Mouse (Mus musculus): ENCODE results near the gene Cc2d2a. TPM values are rescaled to one million over a fixed set of nuclear protein-coding genes. Genes with fewer than 3 reads are reported as not detected.
A peak's percentile ranks its signal among the peaks of the same experiment; 100 is the strongest.

The Cc2d2a gene
- polyA plus RNA-seq (2015; fragmentation: Nextera tagmentation; extraction: Ambion mirVana): 9.8 and 10.2 TPM in 2 replicates

DNA sequence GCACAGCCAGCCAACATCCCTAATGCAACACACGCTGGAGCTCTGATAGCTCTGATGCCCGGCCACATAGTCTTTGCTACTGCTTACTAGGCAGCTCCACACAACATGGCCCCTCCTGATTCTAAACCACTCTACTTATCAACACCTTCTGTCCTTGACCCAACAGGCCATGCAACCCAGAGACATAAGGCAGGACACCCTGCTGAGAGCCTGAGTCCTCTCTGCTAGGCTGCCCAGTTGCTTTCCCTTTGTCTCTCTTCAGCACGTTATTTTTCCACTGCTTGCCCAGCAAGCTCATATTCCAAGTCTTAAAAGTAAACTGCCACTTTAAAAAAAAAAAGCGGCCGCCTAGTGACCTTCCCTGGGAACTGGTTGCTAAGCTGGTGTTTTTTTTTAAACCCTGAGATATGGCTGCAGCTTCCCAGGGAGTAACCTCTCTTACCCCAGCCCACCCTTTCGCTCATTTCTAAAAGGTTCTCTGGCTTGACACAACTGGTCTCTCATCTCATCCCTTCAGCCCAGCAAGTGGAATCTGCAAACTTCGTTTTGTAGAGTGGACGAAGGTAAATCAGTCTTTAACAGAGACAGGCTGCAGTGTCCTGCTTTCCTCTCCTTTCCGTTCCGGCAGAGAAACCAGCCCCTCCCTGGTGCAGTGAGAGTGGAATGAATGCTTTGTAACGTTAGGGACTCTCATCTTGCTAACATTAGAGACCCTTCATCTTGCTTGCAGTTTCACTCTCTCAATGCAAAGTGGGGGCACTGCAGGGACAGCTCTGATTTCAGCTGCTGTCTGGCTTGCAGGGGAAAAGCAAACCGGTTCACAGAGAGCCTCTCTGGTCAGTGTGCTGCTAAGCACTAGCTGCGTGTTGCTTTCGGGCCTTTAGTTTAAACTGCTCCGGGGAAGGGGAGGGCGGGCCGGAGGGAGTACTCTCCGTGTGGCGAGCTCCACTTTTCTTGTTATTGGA is at the start of gene Cc2d2a:
Gene Cc2d2a (plus strand): TSS at position 350 of the 965 bp plus-strand sequence.
- H3K9me3 ChIP-seq: no peaks in the 10 kb centered on the region
- ATAC-seq: peak; percentile 84
- WGBS: 4% methylated on average over 19 of the region's 19 CpGs

DNA sequence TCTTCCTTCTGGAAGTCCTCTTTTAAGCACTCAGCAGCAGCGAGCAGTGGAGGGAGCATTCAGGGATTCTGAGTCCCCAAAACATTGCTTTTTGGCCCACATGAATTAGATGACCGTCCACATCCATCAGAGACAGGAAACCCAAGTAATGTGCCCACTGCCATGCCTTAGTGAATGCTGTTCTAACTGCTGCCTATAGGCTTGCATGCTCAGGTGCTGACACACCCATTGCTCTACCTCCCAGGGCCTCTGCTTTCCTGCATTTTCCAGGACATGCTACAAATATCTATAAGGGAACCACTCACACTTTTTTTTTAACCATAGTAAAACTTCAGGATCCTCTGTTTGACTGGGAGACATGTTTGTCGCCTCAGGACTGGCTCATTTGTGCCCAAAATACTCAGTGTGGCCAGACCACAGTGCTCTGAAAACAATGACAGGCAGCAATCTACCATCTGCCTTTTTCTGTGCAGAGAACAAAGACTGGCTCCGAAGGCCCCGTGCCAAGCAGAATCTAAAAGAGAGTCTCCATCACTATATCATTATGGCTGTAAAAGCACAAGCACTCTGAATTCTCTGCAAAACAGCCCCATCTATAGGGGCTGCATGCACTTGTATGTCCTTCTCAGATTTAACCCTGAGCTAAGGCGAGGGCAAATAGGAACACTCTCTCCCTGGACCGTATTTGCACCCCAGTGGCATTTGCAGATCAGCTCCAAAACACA is 40.4 kb upstream of the Cc2d2a start:
- Histone ChIP-seq H3K9me3 (no peaks in the 10 kb centered on the region), H3K27ac (0 out of 2 replicates have a peak overlapping the region, but pooled peaks have one; percentile 1), H3K9ac (replicated peaks) (no peak overlapping the region)

More for the DNA sequence above, at the start of gene Cc2d2a:
- Histone ChIP-seq H3K9ac (replicated peaks) (peak within 1 kb of the TSS; percentile 63), H3K27me3 (no peaks in the 10 kb centered on the region), H3K36me3 (no peaks in the 10 kb centered on the region), H3K4me2 (replicated peaks) (peak within 1 kb of the TSS; percentile 62), H3K27ac (peak within 1 kb of the TSS; percentile 90), H3K4me3 (replicated peaks) (peak within 1 kb of the TSS; percentile 45), H3K4me1 (replicated peaks) (peaks cover 39% of the 10 kb centered on the region)

DNA sequence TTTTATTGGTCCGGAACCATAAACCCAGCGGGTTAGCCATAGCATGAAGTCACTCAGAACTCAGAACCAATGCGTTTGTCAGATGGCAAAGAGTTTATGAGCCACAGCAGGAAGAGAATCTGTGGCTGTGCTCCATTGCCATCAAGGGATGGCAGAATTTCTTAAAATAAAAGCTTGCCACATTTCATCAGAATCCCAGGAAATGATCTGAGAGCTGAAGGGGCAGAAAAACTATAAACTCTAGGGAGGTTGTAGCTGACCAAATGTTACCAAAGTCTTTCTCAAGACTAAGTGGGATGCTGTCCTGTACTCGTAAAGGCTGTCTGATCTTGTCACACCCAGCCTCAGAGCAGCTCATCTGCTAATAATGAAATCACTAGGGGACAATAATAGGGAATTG is 36.7 kb upstream of the Cc2d2a start:
- Histone ChIP-seq H3K4me3 (replicated peaks) (no peak overlapping the region), H3K9ac (replicated peaks) (no peak overlapping the region), H3K36me3 (no peaks in the 10 kb centered on the region), H3K27me3 (no peaks in the 10 kb centered on the region), H3K4me1 (replicated peaks) (no peaks in the 10 kb centered on the region), H3K4me2 (replicated peaks) (no peak overlapping the region), H3K9me3 (no peaks in the 10 kb centered on the region), H3K27ac (no peak overlapping the region)
- no peak for ATAC-seq
- 89% methylated on average over 4 of the region's 4 CpGs for WGBS

More for the DNA sequence above, 40.4 kb upstream of the Cc2d2a start:
- peak; percentile 73 for ATAC-seq
- Histone ChIP-seq H3K36me3 (no peaks in the 10 kb centered on the region), H3K4me1 (replicated peaks) (no peaks in the 10 kb centered on the region), H3K27me3 (no peaks in the 10 kb centered on the region), H3K4me2 (replicated peaks) (no peak overlapping the region), H3K4me3 (replicated peaks) (no peak overlapping the region)
- 63% methylated on average over 7 of the region's 7 CpGs for WGBS

DNA sequence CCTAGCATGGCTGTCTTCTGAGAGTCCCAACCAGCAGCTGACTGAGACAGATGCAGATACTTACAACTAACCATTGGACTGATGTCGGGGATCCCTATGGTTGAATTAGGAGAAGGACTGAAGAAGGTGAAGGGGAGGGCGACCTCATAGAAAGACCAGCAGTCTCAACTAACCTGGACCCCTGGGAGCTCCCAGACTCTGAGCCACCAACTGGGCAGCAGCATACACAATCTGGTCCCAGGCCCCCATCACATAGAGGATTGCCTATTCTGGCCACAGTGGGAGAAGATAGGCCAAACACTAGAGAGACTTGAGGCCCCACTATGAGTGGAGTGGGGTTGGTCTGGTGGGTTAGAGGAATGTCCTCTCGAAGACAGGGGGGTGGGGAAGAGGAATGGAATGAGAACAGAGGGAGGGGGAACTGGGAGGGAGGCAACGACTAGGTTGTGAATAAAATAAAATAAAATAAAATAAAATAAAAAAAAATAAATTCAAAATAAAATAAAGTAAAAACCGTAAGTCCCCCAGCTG is 28.0 kb upstream of the Cc2d2a start:
- Histone ChIP-seq H3K27me3 (no peaks in the 10 kb centered on the region), H3K9me3 (no peaks in the 10 kb centered on the region), H3K9ac (replicated peaks) (no peak overlapping the region), H3K36me3 (no peaks in the 10 kb centered on the region), H3K4me2 (replicated peaks) (no peak overlapping the region), H3K27ac (no peak overlapping the region), H3K4me3 (replicated peaks) (no peak overlapping the region), H3K4me1 (replicated peaks) (no peaks in the 10 kb centered on the region)
- peak; percentile 55 for ATAC-seq
- WGBS: 81% methylated on average over 5 of the region's 5 CpGs

DNA sequence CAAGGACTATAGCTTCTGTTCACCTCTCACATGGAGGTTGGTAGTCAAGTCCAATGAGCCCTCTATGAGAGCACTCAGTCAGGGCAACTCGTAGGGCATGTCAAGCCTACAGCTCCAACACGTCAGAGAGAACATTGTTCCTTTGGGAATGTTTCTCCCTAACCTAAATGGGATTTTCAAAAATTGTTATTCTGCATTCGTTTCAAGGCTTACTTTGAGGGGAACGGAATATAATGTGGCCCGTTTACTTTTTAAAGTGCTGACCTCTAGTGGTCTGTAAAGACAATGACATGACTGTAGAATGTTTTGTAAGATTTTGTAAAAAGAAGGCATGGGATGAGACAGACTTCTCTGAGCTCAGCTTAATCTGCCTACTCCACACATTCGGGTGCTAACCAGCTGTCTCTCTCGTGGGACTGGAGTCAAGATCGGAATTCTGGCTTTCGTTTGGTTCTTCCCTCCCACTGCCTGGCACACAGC is 27.5 kb upstream of the Cc2d2a start:
- ATAC-seq: peak; percentile 83
- H3K27me3 ChIP-seq: no peaks in the 10 kb centered on the region
- 38% methylated on average over 9 of the region's 9 CpGs for WGBS

DNA sequence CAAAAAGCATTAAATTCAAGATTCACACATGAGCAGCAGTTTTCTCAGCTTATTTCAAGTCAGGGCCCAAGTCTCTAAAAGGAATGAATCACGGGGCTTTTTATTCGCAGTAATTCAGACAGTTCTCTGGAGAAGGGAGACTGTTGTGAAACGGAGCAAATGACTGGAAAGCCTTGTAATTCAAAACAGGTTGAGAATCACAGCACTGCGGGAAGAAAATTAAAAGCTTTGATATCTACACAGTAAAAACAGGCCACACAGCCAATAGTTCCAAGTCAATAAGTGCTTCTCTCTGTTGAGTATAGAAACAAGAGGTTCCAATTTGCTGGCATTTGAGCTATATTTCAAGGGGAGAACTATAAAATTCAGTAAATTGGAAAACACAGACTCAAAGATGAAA is 17.1 kb upstream of the Cc2d2a start:
- Histone ChIP-seq H3K4me3 (replicated peaks) (no peak overlapping the region), H3K36me3 (no peaks in the 10 kb centered on the region), H3K27me3 (no peaks in the 10 kb centered on the region), H3K9me3 (no peaks in the 10 kb centered on the region), H3K27ac (no peak overlapping the region), H3K9ac (replicated peaks) (no peak overlapping the region), H3K4me1 (replicated peaks) (no peaks in the 10 kb centered on the region), H3K4me2 (replicated peaks) (no peak overlapping the region)
- ATAC-seq: no peak
- WGBS: 57% methylated on average over 4 of the region's 4 CpGs

More for the DNA sequence above, 27.5 kb upstream of the Cc2d2a start:
- Histone ChIP-seq H3K9ac (replicated peaks) (no peak overlapping the region), H3K27ac (no peak overlapping the region), H3K4me2 (replicated peaks) (no peak overlapping the region), H3K4me1 (replicated peaks) (no peaks in the 10 kb centered on the region), H3K36me3 (no peaks in the 10 kb centered on the region), H3K4me3 (replicated peaks) (no peak overlapping the region), H3K9me3 (no peaks in the 10 kb centered on the region)

DNA sequence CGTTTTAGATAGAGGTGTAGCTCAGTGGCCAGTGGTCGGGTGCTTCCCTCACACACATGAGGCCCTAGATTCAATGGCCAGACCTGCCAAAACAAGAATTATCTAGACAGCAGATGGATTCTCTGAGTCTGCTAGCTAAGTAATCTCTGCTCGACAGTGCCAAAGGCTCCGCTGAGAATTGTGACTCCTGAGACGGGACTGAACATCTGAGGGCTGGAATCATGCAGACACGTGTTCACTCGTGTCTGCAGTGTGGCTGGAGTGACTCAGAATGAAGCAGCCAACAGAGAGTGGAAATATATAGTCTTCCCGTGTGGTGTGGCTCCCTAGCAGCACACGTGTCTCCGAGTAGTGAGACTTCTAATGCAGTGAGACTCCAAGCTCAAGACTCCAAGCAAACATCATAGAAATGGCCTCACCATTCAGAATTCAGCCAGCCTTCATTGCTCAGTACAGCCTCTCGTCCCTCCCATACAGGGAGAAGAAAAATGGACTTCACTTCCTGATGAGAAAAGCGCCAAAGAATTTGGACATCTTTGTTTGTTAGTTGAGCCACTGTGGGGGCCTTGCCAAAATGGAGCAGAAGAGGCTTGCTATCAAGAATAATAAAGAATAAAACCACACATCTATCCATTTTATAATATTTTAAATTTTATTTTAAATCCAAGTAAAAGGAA is 14.9 kb upstream of the Cc2d2a start:
- Histone ChIP-seq H3K4me2 (replicated peaks) (no peak overlapping the region), H3K27me3 (no peaks in the 10 kb centered on the region), H3K4me1 (replicated peaks) (no peaks in the 10 kb centered on the region), H3K27ac (no peak overlapping the region), H3K36me3 (no peaks in the 10 kb centered on the region), H3K9ac (replicated peaks) (no peak overlapping the region), H3K9me3 (no peaks in the 10 kb centered on the region), H3K4me3 (replicated peaks) (no peak overlapping the region)
- ATAC-seq: no peak
- whole genome bisulfite sequencing: 87% methylated on average over 12 of the region's 12 CpGs

DNA sequence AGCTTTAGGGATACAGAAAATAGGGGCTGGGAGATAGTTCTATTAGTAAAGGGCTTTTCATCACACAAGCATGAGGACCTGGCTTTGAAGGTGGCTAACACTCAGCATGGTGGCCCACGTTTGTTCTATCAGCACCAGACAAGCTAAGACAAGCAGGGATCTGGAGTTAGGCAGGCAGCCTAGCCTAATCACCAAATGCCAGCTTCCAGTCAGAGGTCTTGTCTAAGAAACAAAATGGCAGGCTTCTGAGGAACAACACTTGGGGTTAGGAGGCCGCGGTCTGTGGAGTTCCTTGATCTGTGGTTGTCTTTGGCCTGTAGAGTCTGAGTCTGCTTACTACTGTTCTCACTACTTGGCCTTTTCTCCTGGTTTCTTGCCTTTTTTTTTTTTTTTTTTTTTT is 648 bp upstream of the Cc2d2a start:
- Histone ChIP-seq H3K27me3 (no peaks in the 10 kb centered on the region), H3K9me3 (no peaks in the 10 kb centered on the region), H3K9ac (replicated peaks) (no peak overlapping the region; the same call in 1 of the 2 replicates), H3K4me2 (replicated peaks) (peak overlapping the region; percentile 62; the same call in 1 of the 2 replicates), H3K36me3 (no peaks in the 10 kb centered on the region), H3K27ac (peak overlapping the region; percentile 90), H3K4me3 (replicated peaks) (0 out of 2 replicates have a peak overlapping the region, but pooled peaks have one; percentile 45), H3K4me1 (replicated peaks) (peaks cover 39% of the 10 kb centered on the region)
- 92% methylated on average over 3 of the region's 3 CpGs for WGBS
- ATAC-seq: no peak

DNA sequence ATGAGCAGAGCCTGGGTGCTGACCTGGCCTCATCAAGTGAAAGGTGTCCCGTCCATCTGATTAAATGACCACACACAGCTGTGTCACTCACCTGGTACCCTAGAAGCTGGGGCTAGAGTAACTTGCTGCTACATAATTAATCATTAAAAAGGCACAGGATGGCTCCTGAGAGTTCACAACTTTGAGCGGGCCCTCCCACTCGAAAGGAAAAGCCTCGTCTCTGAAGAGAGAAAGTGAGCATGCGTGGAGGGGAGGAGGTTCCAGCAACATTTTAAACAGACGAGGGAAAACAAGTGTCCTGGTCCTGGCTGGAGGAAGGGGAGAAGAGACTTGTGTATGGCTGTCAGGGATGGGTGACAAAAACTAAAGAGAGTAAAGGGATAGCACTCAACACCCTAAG is 1.4 kb downstream of the Cc2d2a start:
- H3K4me3 ChIP-seq (replicated peaks): peak overlapping the region; percentile 9; the same call in 1 of the 2 replicates
- 62% methylated on average over 6 of the region's 6 CpGs for WGBS
- no peak for ATAC-seq

DNA sequence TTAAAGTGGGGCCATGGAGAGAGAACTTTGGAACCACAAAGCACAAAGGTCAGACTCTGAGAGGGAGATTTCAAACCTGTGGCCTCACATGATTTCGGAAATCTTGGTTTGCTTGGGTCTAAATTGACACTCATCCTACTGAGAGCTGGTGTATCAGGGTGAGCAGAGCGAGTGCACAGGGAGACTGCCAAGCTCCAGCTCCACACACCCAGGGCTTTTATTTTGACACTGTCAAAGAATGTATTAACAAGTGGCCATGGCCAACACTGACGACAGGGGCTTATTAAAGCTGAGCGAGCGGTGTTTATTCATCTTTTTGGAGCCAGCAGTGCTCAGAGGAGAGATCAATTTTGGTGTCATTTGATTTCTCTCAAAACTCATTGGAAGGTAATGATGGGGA is 3.0 kb downstream of the Cc2d2a start:
- H3K27ac ChIP-seq: no peak overlapping the region
- H3K9me3 ChIP-seq: no peaks in the 10 kb centered on the region
- 14% methylated on average over 5 of the region's 5 CpGs for WGBS
- peaks cover 39% of the 10 kb centered on the region for H3K4me1 ChIP-seq (replicated peaks)
- ATAC-seq: peak; percentile 43; the same call in 1 of the 2 replicates
- H3K9ac ChIP-seq (replicated peaks): no peak overlapping the region
- H3K36me3 ChIP-seq: no peaks in the 10 kb centered on the region
- peak overlapping the region; percentile 44 for H3K4me2 ChIP-seq (replicated peaks)
- peak overlapping the region; percentile 18 for H3K4me3 ChIP-seq (replicated peaks)
- H3K27me3 ChIP-seq: no peaks in the 10 kb centered on the region

More for the DNA sequence above, 1.4 kb downstream of the Cc2d2a start:
- Histone ChIP-seq H3K9ac (replicated peaks) (no peak overlapping the region), H3K4me2 (replicated peaks) (peak overlapping the region; percentile 62), H3K36me3 (no peaks in the 10 kb centered on the region), H3K27me3 (no peaks in the 10 kb centered on the region), H3K27ac (no peak overlapping the region), H3K9me3 (no peaks in the 10 kb centered on the region), H3K4me1 (replicated peaks) (peaks cover 39% of the 10 kb centered on the region)

DNA sequence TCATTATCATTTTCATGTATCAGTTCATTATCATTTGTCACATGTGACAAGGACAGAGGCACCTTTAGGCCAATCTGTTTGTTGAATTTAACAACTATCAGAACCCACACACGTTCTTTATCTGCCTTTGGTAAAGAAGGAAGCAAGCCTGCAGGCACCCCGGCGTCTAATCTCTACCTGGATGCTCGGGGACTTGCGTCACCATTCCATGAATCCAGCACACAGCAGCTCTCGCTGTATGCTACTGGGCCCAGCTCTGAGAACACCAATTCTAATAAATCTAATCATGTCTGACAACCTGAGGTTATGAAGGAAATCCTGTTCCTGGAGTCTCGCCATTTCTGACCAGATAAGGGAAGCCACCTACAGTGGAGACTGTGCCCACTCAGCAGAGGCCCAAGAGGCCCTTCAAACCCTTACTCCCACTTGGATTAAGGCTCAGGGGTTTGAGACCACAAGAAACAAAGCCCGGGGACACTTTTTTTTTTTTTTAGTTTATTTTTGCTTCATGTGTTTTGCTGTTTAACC is 7.0 kb downstream of the Cc2d2a start:
- H3K4me2 ChIP-seq (replicated peaks): no peak overlapping the region
- H3K4me3 ChIP-seq (replicated peaks): no peak overlapping the region
- H3K9me3 ChIP-seq: no peaks in the 10 kb centered on the region
- H3K9ac ChIP-seq (replicated peaks): no peak overlapping the region
- peaks cover 24% of the 10 kb centered on the region for H3K4me1 ChIP-seq (replicated peaks)
- 78% methylated on average over 8 of the region's 8 CpGs for WGBS
- no peak overlapping the region for H3K27ac ChIP-seq
- no peaks in the 10 kb centered on the region for H3K27me3 ChIP-seq
- 0 out of 2 replicates have a peak, but pooled peaks cover 2% of the 10 kb centered on the region for H3K36me3 ChIP-seq
- ATAC-seq: no peak

All from midbrain, embryonic 13.5 days (tissue).